Mouse (Mus musculus) cerebellum, adult 8-10 months (tissue): ENCODE data around the gene Rfk.

Source experiments
- DNase-seq: peaks from one replicate; pipeline ENCODE4 v3.0.0; 2022

The Rfk gene

DNA sequence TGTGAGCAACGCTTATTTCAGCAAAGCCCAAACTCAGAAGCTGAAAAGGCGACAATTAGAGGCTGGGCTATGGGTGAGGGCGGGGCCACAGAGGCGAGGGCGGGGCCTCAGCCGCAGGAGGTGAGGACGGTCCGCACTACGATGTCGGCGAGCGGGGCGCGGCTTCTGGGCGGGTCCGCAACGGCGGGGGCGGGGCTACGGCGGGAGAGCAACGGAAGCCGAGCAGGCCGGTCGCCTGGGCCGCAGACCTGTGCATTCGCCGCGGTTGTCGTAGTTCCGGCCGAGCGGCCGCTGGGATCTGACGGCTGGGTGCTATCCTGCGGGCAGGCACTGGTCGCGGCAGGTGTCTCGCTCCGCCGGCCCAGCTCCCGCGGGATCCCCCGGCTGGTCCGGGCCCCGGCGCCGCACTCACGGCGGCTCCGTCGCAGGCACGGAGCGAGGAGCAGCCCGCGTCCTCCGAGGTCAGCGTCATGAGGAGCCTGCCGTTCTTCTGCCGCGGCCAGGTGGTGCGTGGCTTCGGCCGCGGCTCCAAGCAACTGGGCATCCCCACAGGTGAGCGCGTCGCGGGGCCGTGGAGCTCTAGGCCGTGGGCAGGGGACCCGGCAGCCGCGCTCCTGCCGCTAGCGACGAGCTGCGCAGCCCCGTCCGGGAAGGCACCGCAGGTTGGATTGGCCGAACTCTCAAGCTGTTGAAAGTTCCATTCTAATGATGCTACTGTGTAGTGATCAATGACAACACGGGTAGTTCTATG lies at the start of gene Rfk:
Gene Rfk, plus strand, starts transcription at position 203 of the 751 bp plus-strand sequence.
- DNase-seq: peak; percentile 91

DNA sequence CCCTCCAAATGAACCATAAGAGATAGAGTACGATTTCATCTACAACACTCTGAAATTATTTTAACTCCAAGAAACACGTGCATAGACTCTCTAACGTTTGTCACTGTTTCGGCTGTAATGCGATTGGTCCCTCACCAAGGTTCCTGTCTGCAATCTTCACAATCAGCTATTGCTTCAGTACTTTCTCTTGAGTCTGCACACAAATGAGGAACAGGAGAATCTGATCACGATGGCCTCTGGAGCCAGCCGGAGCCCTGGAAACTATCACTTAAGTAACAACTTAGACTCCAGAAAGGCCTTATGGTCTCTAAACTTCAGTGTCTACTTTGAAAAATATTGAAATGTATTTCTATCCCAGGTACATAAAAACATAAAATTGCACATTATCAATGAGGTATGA lies 49.0 kb upstream of the Rfk start:
- DNase-seq: no peak

DNA sequence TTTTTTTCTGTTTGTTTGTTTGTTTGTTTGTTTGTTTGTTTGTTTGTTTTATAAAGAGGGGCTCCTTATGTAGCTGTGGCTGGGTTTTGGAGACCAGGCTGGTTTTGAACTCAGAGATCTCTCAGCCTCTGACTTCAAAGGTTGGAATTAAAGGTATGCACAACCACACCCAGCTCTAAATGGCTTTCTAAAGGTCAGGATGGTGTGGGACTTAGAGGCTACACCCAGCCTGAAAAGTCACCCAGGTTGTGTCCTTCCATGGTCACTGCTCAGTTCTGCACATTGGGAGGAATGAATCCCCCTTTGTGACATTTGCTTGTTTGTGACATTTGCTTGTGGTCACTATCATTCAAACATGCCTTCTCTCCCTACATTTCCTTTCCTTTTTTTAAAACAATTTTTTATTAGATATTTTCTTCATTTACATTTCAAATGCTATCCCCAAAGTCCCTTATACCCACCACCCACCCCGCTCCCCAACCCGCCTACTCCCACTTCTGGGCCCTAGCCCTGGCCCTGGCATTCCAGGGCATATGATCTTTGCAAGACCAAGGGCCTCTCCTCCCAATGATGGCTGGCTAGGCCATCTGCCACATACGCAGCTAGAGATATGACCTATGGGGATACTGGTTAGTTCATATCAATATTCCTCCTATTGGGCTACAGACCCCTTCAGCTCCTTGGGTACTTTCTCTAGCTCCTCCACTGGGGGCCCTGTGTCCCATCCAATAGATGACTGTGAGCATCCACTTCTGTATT lies 46.9 kb upstream of the Rfk start:
- no peak for DNase-seq

DNA sequence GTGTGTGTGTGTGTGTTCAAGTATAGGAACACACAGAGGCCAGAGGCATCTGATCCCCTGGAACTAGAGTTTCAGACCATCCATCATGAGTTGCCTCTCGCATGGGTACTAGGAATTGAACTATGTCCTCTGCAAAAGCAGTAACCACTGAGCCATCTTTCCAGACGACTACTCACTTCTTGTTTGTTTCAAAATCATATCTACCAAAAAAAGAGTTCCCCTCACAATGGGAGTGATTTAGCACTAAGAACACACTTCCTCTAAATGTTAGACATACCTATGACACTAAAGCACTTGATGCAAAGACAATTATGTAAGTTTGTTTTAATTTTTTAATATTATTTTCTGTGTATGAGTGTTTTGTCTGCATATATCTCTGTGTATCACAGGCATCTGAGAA lies 46.0 kb upstream of the Rfk start:
- DNase-seq: no peak

DNA sequence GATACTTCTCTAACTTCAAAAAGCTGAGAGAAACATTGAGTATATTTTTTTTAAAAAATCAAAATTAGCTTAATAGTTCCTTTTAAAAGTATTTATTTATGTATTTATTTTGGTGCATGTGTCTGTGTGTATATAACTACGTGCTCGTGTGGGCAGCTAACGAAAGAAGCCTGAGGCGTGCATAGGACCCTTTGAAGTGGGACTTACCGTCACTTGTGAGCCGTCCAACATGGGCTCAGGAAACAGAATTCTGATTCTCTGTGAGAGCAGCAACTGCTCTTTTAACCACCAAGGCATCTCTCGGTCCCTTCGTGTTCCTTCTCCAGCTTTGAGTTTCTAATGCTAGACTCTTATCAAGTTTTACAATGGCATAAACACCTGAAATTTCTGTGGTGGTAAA lies 40.1 kb upstream of the Rfk start:
- DNase-seq: no peak

DNA sequence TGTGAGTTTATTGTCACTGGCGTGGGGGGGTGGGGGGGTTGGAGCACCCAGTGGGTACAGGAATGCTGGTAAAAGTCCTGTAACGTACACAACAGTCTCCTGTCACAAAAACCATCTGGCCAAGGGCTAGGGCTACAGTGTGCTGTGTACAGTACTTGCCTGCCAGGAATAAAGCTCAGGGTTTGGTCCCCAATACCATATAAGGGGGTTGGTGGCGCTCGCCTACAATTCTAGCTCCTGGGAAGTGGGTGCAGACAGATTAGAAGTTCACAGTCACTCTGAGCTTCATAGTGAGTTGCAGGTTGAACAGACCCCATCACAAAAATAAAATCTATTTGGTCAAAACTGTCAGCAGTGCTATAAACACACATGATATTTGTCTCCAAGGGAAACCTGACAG lies 39.5 kb upstream of the Rfk start:
- no peak for DNase-seq

DNA sequence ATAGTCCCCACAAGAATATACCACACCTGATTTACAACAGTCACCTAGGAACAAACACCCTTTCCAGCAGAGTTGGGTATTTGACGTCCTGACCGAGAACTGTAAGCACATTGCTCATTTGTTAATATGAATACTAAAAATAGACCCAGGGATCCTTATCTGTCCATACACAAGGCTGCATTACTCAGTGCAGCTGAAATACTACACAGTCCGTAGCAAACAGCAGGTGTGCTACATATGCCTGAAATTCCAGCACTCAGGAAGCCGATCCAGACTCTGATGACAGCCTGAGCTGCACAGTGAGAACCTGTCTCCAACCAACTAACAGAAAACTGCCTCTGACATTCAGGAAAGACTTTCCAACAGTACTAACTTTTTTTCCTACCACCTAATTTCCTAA lies 39.0 kb upstream of the Rfk start:
- DNase-seq: peak; percentile 31

DNA sequence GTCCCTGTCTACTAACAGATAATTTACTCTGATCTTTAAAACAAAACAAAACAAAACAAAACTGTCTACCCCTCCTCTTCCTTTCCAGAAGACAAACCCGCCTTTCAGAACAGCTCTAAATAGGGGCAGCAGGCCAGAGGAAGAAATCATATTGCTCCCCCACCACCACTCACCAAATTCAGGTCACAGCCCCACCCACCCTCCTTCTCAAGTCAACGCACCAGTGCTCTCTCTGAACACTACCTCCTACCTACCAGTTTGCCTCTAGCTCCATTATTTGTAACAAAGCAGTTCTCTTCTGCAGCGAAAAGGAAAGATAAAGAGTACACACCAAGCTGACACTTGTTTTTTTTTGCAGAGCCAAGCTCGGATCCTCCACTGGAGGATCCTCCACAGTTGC lies 38.5 kb upstream of the Rfk start:
- no peak for DNase-seq

DNA sequence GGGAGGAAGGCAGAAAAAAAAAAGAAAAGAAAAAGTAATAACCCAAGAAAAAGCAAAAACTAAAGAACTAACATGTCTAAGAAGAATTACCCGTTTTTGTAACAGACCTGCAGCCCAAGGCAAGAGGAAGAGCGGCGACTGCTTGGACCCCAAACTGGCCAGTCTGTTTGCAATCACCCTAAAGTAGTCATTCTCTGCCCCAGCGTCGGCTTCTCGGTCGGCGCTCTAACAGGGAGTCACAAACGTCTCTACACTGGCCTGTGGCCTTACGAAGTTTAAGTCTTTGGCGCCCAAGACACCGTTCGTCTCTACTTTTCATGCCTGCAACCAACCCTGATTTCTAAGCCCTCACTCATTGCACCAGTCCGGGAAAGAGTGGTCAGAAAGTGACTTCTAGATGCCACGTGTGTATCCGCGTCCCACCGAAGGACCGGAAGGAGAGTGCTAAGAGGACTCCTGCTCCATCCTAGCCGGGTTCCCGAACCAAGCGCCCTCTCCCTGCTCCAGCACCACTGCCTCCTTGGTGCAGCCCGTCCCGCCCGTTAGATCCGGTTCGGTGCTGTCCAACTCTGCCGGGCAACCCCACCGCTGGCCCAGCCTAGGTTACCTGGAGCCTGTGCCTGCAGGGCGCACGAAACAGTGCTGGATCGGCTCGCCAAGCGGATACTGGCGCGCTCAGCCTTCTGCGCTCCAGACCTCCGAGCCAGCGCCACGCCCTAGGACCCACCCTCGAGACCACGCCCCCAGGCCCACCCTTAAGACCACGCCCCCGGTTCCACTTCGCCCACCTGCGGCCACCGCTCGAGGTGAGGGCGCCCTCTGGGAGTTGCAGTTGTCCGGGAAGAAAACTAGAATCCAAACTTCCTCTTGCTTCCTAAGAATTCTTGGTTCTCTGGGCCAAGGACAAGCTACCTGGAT lies 37.6 kb upstream of the Rfk start:
- DNase-seq: peak; percentile 79

DNA sequence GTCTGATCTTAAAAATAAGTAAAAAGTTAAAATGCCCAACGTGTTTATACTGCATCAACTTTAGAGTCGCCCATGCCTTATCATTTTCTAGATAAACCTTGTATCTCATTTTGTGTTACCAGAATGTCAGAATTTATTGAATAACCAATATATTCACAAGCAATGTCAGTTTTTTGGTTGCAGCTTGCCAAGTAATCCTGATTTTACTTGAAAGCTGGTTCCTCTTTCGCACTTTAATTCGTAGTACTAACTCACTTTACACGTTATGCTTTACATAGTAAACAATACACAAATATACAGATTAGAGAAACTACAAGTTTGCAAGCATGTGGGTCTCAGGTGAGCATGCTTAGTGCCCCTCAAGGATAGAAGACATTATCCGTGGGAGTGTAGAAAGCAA lies 36.9 kb upstream of the Rfk start:
- no peak for DNase-seq

DNA sequence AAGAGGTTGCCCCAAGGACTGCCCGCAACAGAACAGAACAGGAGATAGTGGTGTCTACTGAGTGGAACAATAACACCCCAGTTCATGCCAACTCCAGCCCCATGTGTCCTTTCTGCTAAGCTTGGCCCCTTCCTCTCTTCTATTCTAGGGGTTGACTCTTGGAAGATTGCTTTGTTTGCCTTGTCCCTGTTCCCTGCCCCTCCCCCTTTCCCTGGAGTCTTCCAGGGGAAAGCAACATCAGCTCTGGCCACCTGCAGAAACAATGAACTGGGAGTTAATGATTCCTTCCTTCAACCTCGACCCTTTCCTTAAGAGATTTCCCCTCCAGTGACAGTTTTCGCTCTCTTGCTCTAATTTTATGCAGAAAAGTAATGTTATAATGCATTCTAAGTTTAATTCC lies 36.5 kb upstream of the Rfk start:
- DNase-seq: no peak

DNA sequence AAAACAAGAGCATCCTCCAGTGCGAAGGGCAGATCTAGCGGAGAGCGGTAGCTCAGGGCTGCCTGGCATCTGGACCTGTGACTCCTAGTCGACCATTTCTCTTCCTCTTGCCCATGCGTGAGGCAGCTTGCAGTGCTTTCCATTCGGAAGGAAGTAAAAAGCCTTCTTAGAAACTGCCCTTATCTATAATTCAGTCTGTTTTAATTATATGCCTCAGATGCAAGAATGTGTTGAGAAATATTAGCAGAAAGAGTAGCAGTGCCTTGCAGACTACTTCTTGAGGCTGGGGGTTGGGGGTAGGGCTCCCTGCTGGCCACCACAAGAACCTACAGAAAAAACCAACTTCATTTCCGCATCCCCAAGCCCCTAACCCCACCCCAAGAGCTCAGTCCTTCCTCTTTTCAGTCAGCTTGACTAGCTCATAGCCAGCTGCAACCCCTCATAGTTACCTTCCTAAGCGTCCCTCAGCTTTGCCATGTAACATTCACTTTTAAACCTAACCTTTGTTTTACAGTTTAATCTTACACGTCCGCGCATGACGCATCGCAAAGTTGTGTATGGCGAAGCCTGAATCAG lies 34.4 kb upstream of the Rfk start:
- DNase-seq: no peak

DNA sequence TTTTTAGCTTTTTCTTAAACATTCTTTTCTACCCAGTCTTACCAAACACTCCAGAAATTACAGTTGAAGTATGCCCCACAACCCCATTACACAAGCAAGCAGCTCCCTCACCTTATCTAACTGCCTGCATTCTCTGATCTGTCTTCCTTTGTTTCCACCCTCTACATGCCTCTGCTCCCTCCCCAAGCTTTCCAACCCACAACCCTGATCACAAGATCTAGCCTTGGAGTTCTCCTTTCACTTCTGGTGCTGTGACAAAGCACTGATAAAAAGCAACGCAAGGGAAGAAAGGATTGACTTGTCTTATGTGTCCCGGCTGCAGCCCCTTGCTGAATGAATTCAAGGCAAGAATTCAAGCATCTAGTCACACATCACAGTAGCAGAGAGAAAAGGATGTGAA lies 32.7 kb upstream of the Rfk start:
- no peak for DNase-seq

DNA sequence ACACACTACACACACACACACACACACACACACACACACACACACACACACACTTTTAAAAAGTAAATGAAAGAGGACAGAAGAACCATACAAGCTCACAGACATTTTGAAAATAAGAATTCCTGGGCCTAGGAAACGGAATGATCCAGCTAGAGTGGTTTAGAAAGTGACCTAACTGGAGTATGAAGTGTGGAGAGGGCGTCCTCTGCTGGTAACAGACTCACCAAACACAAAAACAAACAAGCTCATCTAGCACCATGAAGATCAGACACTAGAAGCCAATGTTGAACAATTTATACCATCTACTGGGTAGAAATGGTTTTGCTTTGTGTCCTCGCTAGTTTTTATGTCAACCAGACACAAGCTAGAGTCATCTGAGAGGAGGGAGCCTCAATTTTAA lies 29.1 kb upstream of the Rfk start:
- DNase-seq: peak; percentile 39

DNA sequence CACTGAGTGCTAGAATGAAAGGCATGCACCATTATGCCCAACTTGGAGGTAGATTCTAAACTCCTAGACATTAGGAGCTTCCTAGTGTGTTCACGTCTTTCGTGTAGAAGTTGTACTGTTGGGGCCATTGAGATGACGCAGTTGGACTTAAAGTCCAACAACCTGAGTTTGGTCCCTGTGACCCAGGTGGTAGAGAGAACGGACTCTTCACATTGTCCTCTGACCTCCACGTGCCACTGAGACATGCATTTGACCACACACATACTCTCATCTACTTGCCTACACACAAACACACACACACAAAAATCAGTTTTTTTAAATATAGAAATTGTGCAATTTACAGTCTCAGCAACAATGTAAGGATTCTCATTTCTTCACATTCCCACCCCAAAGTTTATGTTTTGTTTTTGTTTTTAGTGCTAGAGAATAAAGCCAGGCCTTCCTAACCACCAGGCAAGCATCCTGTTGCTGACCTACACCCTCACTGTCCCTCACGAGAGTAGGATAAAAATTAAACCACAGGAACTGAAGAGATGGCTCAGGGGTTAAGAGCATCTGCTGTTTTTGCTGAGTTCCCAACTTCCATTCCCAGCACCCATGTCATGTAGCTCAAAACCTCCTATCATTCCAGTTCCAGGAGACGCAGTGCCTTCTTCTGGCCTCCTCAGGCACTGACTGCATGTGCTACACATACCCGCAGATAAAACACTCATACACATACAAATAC lies 27.3 kb upstream of the Rfk start:
- DNase-seq: no peak

DNA sequence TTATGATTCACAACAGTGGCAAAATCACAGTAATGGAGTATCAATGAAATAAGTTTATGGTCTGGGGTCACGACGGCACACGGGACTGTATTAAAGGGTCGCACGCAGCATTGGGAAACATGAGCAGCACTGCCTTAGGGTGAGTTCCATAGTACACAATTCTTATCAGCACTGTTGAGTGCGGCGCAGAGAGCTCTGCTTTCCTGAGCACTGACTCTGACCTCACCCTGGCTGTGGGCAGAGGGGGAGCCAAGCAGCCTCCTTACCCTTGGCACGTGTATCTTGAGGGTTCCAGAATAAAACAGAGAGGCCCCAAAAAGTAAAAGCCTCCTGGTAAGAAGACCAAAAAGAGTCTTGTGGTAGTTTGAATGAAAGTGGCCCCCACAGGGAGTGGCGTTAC lies 25.3 kb upstream of the Rfk start:
- DNase-seq: no peak

DNA sequence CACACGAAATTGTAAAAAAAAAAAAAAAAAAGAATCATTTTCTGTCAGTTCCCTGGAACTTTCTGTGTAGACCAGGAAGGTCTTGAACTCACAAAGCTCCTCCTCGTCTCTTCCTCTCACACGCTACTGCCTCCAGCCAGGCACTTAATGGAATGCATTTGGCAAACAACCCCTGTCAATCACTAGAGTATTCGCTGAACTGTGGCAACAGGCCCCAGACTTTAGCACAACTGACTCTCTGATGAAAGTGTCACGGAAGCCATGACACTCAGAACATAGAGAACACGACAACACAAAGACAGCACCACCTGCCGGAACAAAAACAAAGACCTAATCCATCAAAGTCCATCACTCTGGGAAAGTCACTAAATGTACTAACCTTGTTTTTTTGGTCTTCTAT lies 24.3 kb upstream of the Rfk start:
- no peak for DNase-seq

DNA sequence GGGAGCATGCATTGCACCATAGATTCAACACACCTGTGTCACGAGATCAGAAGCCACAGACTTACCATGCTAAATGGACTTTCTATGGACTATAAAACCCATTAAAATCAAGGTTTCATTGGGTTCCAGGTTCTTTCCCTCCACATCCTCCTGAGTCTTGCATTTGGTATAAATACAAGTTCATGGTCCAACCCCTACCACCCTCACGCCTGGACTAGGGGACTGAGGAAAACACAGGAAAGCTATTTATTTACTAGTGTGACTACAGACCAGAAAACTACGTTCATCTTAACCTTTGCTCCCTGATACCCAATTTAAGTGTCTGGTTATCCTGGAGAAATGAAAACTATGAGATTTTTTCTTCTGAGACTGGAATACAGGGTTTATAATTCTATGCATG lies 21.1 kb upstream of the Rfk start, which contains the start of gene Gcnt1:
Gene Gcnt1, minus strand, starts transcription at position 144 of the 400 bp plus-strand sequence.
- no peak for DNase-seq

DNA sequence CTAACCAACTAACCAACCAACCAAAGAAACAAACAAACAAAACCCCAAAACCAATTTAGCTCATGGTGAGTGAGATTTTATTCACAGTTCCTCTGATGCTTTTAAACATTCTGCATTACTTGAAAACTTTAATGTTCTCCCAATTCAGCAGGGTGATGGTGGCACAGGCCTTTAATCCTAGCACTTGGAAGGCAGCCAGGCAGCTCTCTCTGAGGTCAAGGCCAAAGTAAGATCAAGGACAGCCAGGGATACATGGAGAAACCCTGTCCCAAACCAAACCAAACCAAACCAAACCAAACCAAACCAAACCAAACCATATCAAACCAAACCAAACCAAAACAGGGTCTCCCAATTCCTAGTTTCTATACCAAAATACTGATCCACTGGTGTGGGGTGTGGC lies 15.0 kb upstream of the Rfk start:
- DNase-seq: no peak

DNA sequence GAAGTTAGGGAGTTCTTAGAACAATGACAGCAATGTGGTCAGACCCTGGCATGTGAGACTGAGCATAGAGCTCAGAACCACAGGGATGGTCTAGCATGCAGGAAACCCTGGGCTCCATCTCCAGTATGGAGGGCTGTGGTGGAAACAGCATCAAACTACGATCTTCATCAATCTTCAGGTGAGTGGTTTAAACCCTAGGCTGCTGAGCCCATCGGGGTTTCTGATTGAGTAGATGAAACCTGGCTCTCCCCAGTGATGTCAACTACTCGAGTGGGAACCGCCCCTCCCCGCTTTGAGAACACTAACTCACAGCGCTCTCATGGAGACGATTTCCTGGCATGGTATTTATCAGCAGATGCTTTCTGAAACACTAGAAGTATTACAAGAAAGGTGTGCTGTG lies 13.3 kb upstream of the Rfk start:
- DNase-seq: no peak

DNA sequence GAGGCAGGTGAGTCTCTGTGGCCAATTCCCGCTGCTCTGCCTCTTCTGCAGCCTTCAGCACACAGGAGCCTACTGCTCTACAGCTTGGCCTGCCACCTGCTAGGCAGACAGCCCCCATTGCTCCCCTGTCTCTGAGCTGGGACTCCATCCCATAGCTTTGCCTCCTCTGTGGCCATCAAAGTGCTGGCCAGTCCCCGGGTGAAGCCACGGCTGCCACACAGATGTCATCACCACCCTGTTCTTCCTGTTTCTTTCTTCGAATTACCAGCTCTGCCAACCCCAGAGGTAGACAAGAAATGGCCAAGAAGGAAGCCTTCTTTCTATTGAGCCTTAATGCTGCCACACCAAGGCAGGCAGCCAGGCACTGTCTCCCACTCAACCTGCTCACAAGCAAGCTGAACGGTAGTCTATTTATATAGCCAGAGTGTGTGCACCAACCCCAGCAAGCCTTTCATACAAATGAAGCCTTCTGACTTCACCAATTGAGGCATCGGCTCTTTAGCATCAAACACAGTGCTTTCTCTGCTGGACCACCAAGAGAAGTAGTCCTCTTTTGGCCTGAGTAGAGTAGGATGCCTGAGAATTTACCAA lies 10.9 kb upstream of the Rfk start:
- DNase-seq: no peak

DNA sequence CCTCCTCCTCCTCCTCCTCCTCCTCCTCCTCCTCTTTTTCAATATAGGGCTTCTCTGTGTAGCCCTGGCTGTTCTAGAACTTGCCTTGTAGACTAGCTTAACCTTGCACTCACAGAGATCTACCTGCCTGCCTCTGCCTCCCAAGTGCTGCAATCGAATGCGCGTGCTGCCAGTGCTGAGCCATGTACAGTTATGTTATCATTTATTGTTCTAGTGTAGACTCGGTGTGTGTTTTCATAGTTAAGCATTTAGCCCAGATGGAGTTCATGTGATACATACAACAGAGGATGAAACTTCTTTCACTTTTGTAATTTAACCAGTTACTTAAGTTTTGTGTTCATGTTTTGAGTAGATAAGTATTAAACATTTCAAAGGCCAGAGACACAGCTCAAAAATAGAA lies 8.8 kb upstream of the Rfk start:
- DNase-seq: no peak
